ENCODE assay signal across 11 mouse cellular contexts in genomic region chr1:25830757-25831520, GRCm38 (mm10). TPM values are rescaled to one million over a fixed set of nuclear protein-coding genes. Genes with fewer than 3 reads are reported as not detected.
DNase-seq lines count a peak whose midpoint lies in the region; ATAC-seq and TF ChIP-seq lines count a peak whose summit lies in the region.
"Had no signal": no experiment of that assay in that cellular context is flagged by ENCODE, and none has a peak within 500 bp of the region (broad histone marks: within the 10 kb centered on the region; RNA-seq: fewer than 3 reads in every experiment).

No protein-coding gene starts in this region.

- intact Hi-C loops in gastrocnemius, adult 2 months (cut with DNase I), result no loop called here

- TF ChIP-seq CTCF in gastrocnemius, adult 2 months (IDR thresholded peaks at IDR 0.05), result no peak
- no peak for TF ChIP-seq CTCF in testis, adult 2 months (IDR thresholded peaks at IDR 0.05; ENCODE audit: control insufficient read depth, insufficient read depth, insufficient replicate concordance, low read depth, low read length)
- TF ChIP-seq CTCF in stomach, postnatal 0 days (IDR thresholded peaks at IDR 0.05; ENCODE audit: low read depth), result no peak

- H3K9ac ChIP-seq in limb, embryonic 11.5 days (ENCODE audit: low read length), result no peak overlapping the region; the same call in 1 of the 2 replicates
- no peak overlapping the region for H3K9ac ChIP-seq in stomach, postnatal 0 days (ENCODE audit: low read length)

- no peaks in the 10 kb centered on the region for H3K9me3 ChIP-seq in limb, embryonic 11.5 days (ENCODE audit: control insufficient read depth, low read length)
- no peaks in the 10 kb centered on the region for H3K9me3 ChIP-seq in stomach, postnatal 0 days (ENCODE audit: control insufficient read depth, low read length)

- H3K4me1 ChIP-seq in testis, adult 2 months (ENCODE audit: control insufficient read depth, insufficient read depth, low read length), result peaks cover 5% of the 10 kb centered on the region
- H3K4me1 ChIP-seq in limb, embryonic 11.5 days (ENCODE audit: control insufficient read depth, insufficient read depth, low read length), result no peaks in the 10 kb centered on the region
- H3K4me1 ChIP-seq in stomach, postnatal 0 days (replicated peaks; ENCODE audit: control insufficient read depth, insufficient read depth), result no peaks in the 10 kb centered on the region

- peak overlapping the region; percentile 71 for H3K4me3 ChIP-seq in gastrocnemius, adult 2 months
- H3K4me3 ChIP-seq in testis, adult 2 months (ENCODE audit: control insufficient read depth, low read depth, low read length), result peak overlapping the region; percentile 77
- H3K4me3 ChIP-seq in limb, embryonic 11.5 days (ENCODE audit: low read depth, low read length), result peak overlapping the region; percentile 45
- H3K4me3 ChIP-seq in stomach, postnatal 0 days (ENCODE audit: low read depth, low read length), result peak overlapping the region; percentile 48

- no peak for DNase-seq in gastrocnemius, adult 2 months
- DNase-seq in gastrocnemius, adult 18-20 months (ENCODE audit: low spot score), result no peak
- no peak for DNase-seq in testis, postnatal 10 days (ENCODE audit: low spot score)
- no peak for DNase-seq in limb, embryonic 11.5 days (ENCODE audit: low spot score)
- DNase-seq in stomach, postnatal 0 days (ENCODE audit: low spot score), result no peak
- DNase-seq in spleen, postnatal 14 days (ENCODE audit: low spot score in 2 of 2), result no peak
- no peak for DNase-seq in layer of hippocampus, adult 11-12 months (ENCODE audit: low spot score)

- no peak for TF ChIP-seq POLR2A in testis, adult 2 months (IDR thresholded peaks at IDR 0.05; ENCODE audit: control insufficient read depth, low read depth, low read length)

- H3K27ac ChIP-seq in gastrocnemius, adult 2 months, result peak overlapping the region; percentile 58
- no peak overlapping the region for H3K27ac ChIP-seq in testis, adult 2 months (ENCODE audit: control insufficient read depth, insufficient read depth, low read depth, low read length)
- H3K27ac ChIP-seq in limb, embryonic 11.5 days (replicated peaks; ENCODE audit: low read depth, low read length), result no peak overlapping the region
- H3K27ac ChIP-seq in stomach, postnatal 0 days (replicated peaks), result no peak overlapping the region

- peak overlapping the region; percentile 72 for H3K4me2 ChIP-seq in limb, embryonic 11.5 days (ENCODE audit: low read depth, severe bottlenecking)
- H3K4me2 ChIP-seq in stomach, postnatal 0 days (replicated peaks; ENCODE audit: low read depth), result peak overlapping the region; percentile 75

- WGBS in limb, embryonic 11.5 days, result 8% methylated on average over 15 of the region's 15 CpGs
- 11% methylated on average over 15 of the region's 15 CpGs for WGBS in stomach, postnatal 0 days

- no peaks in the 10 kb centered on the region for H3K36me3 ChIP-seq in testis, adult 2 months (ENCODE audit: control insufficient read depth, insufficient read depth, low read length)
- H3K36me3 ChIP-seq in limb, embryonic 11.5 days (ENCODE audit: control insufficient read depth, insufficient read depth, low read length), result no peaks in the 10 kb centered on the region
- H3K36me3 ChIP-seq in stomach, postnatal 0 days (ENCODE audit: control insufficient read depth, insufficient read depth, low read length), result no peaks in the 10 kb centered on the region

- ATAC-seq in limb, embryonic 11.5 days (ENCODE audit: insufficient number of reproducible peaks, low FRiP score, low TSS enrichment, low read depth), result no peak
- no peak for ATAC-seq in stomach, postnatal 0 days (ENCODE audit: low FRiP score, low TSS enrichment)

- TF ChIP-seq EP300 in stomach, postnatal 0 days (optimal IDR thresholded peaks at IDR 0.05), result no peak

- no peaks in the 10 kb centered on the region for H3K27me3 ChIP-seq in testis, adult 2 months (ENCODE audit: control insufficient read depth, insufficient read depth, low read length)
- peaks cover 14% of the 10 kb centered on the region for H3K27me3 ChIP-seq in limb, embryonic 11.5 days (ENCODE audit: control insufficient read depth, insufficient read depth, low read length)
- H3K27me3 ChIP-seq in stomach, postnatal 0 days (ENCODE audit: control insufficient read depth, insufficient read depth, low read length), result no peaks in the 10 kb centered on the region

RNA-seq across cellular contexts. Expression of gene Adgrb3, which starts 1.4 kb away (rescaled TPM):
- not detected for total RNA-seq in gastrocnemius, adult 2 months (2021)
- under 1 TPM in 1 of 2 experiments, not detected in 1; 0.05 TPM for total RNA-seq in gastrocnemius, adult 18-20 months (2021)
- 0.40 and 0.48 TPM in 2 replicates for polyA plus RNA-seq in testis, adult 2 months (2012; rRNA removed)
- polyA plus RNA-seq in limb, embryonic 11.5 days (2014; fragmentation: Nextera tagmentation; extraction: Ambion mirVana), result 0.58 and 0.95 TPM in 2 replicates
- polyA plus RNA-seq in stomach, postnatal 0 days (2015; fragmentation: Nextera tagmentation; extraction: Ambion mirVana), result 1.8 and 2.1 TPM in 2 replicates
- total RNA-seq: common myeloid progenitor, adult 5-6 weeks had no signal
- polyA plus RNA-seq: C2C12; liver, embryonic 16.5 days had no signal
